Mouse (Mus musculus): Measurements from ENCODE around the gene Tbk1. TPM values are rescaled to one million over a fixed set of nuclear protein-coding genes. Genes with fewer than 3 reads are reported as not detected.

Tbk1 gene
- 37.8 and 40.7 TPM in 2 replicates for polyA plus RNA-seq (2012; rRNA removed)

GRCm38 (mm10) chr10:121586675-121587370 is at the start of gene Tbk1:
Gene Tbk1, minus strand, starts transcription at chr10:121586787.

GRCm38 (mm10) chr10:121626186-121626882 is 39.7 kb upstream of the Tbk1 start, which contains the start of gene Xpot:
Gene Xpot, minus strand, starts transcription at chr10:121626332.

Other genes with a start within 250 kb of the Tbk1 start
- 3.2 and 3.7 TPM in 2 replicates for gene Tbc1d30, start 235.5 kb downstream of the Tbk1 start, polyA plus RNA-seq (2012; rRNA removed)
- gene Gns, start 221.7 kb downstream of the Tbk1 start, polyA plus RNA-seq (2012; rRNA removed) = 30.7 and 31.6 TPM in 2 replicates
- 8.7 and 14.6 TPM in 2 replicates for gene Rassf3, start 110.4 kb downstream of the Tbk1 start, polyA plus RNA-seq (2012; rRNA removed)
- gene Xpot, start 39.5 kb upstream of the Tbk1 start, polyA plus RNA-seq (2012; rRNA removed) = 75.0 and 78.9 TPM in 2 replicates
- 0.14 and 0.32 TPM in 2 replicates for gene D930020B18Rik, start 54.8 kb upstream of the Tbk1 start, polyA plus RNA-seq (2012; rRNA removed)
- gene BC048403, start 153.2 kb upstream of the Tbk1 start, polyA plus RNA-seq (2012; rRNA removed) = 2.3 and 3.6 TPM in 2 replicates